Mouse (Mus musculus): ENCODE measurements around the gene Pabpn1l.

DNA sequence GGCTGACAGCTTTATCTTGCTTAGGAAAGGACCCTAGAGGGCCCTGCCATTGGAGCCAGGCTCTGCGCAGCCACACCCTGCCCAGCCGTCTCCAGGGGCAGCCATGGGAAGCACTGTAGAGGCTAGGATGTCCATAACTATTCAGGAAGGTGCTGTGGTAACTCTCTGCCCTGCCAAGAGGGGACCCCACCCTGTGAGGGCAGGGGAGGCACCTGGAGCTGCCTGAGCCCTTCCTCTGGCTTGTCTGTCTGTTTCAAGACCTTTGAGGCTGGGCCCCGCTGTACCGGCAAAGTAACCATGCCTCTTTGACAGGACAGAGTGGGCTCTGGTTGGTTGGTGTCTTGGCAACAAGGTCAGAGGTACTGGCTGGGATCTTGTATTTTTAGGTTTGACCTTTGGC, 18.3 kb upstream of the Pabpn1l start:
- TF ChIP-seq CTCF (conservative IDR thresholded peaks at IDR 0.05; ENCODE audit: low read length) (no peak), NANOG (IDR thresholded peaks at IDR 0.05; ENCODE audit: borderline replicate concordance, low read length) (no peak), POU5F1 (IDR thresholded peaks at IDR 0.05; ENCODE audit: borderline replicate concordance, low read length) (no peak)

All from E14TG2a.4 (cell line).